Mouse (Mus musculus) c-Kit-positive CD71-positive TER-119-negative erythroid progenitor cells, embryonic 14.5 days (primary cell): ENCODE measurements around the gene Ccsap.

Experiments
- DNase-seq: peaks from one replicate; pipeline ENCODE4 v3.0.0-alpha.2; 2013; ENCODE audit warnings: low read depth

Ccsap gene

DNA sequence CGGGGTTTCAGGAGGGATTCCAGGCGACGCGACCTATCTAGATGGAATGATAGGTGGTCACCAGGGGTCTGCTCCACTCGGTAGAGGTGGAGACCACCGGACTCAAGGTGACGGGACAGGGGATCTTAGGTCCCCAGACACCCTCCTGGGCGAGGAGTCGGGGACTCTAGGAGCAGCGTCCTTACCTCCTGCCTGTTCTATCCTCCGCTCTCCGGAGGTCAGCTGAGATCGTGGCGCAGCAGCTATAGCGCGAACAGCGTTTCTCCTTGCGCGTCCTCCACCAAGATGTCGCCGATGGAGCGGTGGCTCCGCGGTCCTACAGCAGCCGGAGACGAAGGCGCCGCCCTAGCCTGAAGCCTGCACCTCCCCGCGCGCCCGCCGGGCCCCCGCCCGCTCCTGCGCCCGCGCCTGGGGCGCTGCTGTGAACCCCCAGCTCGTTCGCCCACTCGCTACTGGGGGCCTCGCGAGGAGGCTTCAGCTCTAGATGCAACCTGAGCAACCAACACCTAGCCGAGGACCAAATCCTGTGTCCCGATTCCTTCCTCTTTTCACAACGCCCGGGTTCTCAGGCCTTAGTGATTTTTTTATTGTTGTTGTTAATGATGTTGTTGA, at the start of gene Ccsap:
Ccsap (minus strand) TSS at position 562 of the 612 bp plus-strand sequence.
- no peak for DNase-seq

- no peak for DNase-seq
Measured at GRCm38 (mm10) chr8:123907604-123908003, 47.6 kb upstream of the Ccsap start.

- no peak for DNase-seq
Measured at GRCm38 (mm10) chr8:123902653-123903052, 42.6 kb upstream of the Ccsap start.

DNA sequence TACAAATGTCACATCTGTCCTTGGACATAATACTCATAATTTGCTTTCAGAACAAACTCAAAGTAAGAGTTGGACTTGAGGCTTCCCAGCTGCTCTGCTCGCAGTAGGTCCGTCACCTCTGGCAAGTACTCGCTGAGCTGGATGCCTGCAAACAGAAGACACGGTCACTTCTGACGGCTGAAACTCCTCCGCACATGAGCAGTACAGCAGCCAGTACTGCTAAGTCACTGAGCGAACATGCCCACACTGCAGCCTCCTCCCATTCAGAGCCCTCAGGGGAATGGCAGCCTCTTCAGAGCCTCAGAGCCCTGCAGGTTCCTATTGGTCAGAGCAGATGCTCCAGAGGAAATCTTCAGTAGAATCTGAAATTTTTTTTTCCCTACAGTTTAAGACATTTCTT, 39.4 kb upstream of the Ccsap start:
- no peak for DNase-seq

DNA sequence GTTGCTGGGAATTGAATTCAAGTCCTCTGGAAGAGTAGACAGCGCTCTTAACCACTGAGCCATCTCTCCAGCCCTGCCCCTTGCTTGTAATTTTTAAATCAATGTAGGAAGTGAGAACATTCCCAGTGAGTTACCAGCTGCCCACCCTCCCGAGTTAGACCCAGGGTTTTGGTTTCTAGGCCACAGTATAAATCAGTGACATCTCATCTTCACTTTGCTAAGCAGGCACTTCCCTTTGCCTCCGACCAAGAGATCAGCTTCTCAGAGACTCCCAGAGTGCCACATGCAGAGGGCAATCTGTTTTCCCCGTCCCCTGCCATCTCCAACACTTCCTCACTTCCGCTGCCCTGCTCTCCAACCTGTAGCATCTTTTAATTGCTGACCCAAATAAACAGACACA, 38.6 kb upstream of the Ccsap start:
- no peak for DNase-seq

DNA sequence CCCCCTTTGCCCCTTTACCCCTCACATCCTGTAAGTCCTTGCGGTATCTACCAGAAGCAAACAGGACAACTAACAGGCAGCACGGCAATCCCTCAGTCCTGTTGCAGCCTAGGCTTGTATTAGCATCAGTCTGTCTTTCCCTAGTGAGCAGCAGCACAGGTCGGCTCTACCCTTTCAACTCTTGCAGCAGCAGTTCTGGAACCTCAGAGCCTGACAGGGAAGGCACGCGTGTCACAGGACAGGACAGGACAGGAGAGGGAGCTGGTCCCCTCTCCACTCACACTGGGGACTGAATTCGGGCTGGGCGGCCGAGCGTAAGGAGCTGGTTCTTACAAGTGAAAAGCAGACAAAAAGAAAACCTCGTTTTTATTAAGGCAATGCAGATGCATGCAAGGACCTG, 36.8 kb upstream of the Ccsap start:
- no peak for DNase-seq

DNA sequence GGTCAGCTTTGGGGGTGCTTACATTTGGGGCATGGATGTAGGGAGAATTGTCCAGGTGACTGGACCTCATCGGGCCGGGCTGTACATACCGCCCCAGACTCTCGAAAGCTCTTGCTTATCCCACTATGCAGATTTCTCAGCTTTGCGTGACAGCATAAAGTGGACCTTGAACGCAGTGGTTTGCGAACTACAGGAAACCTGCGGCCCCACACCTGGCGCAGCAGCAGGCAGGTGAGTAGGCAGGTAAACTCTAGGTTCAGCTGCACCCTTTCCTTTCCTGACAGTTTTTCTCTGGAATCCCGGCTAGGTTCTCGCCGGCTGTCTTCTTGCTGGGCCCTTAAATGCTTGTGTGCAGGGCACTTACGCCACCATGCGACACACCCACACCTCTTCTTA, 36.4 kb upstream of the Ccsap start:
- no peak for DNase-seq

DNA sequence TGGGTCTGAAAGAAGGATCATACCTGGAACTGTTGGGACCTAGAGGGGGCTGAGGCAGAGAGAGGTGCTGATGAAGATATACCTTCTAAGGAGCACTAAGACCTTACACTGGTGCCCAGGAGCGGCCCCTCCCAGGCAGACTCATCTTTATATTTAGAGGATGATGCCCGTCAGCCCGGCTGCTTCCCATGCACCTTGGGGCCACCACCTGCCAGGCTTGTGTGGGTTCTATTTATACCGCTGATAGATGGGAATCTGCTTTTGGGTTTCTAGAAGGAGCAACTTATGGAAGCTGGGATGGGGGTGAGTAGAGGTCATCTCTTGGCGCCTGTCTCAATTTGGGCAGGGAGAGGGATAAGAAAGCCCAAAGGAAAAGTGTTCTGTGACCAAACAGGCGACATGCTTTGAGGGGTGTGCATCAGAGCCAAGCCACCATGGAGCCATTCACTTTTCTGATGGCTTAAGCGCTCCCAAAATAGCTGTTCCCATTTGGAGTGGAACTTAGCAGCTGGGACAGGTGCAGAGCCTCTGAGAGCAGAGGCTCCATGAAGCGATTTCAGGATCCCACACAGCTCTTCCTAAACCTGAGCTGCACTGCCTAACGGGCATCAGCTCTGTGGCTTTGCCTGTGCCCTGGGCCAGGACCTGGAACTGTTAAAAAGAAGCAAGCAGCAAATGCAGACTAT, 35.8 kb upstream of the Ccsap start:
- no peak for DNase-seq

DNA sequence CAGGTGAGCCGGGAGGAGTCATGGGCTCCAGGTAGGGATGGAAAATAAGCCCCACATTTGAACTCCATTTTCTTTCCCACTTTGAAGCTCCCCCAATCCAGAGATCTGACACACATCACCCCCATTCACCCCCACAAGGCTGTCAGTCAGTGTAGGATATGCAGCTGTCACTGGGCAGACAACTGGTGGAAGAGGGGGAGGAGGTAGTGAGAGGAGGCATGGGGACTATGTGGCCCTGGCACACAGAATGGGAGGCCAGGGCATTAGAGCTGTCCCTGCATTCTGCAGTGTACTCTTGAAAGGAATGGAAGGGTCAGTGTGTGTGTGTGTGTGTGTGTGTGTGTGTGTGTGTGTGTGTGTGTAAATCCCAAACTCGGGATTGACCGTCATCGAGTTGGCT, 35.2 kb upstream of the Ccsap start:
- no peak for DNase-seq

- DNase-seq = no peak
Measured at GRCm38 (mm10) chr8:123894502-123895097, 34.6 kb upstream of the Ccsap start, which contains the start of gene Acta1. Acta1 (minus strand) TSS chr8:123894751.

DNA sequence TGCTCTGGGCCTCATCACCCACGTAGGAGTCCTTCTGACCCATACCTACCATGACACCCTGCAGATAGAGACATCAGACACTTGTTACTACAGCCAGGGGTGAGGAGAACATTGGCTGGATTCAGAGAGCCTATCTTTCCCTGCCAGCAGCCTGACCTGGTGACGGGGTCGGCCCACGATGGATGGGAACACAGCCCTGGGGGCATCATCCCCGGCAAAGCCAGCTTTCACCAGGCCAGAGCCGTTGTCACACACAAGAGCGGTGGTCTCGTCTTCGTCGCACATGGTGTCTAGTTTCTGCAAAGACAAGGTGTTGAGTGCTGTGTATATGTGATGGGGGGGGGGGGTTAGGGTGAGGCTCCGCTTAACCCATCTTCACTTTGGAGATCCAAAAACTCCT, 33.4 kb upstream of the Ccsap start:
- no peak for DNase-seq

GRCm38 (mm10) chr8:123892586-123893155, 32.7 kb upstream of the Ccsap start:
- no peak for DNase-seq

GRCm38 (mm10) chr8:123891883-123892585, 32.0 kb upstream of the Ccsap start:
- DNase-seq = no peak

DNA sequence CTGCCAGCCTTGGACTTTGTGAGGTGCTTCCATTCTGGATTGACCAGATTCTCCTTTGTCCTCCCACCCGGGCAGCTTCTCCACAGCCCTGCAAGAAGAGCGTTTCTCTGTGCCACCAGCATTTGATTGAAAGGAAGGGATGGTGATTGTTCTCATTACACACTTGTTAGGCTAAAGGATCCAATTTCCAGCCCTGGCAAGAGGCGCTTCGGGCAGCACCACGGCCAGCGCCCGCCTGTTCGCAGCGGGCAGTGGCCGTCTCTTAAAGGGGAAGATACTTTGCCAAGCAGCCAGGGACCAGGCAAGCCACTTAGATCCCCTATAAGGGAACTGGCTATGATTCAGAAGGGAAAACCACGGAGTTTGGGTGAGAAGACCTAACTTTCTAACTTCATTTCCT, 31.3 kb upstream of the Ccsap start:
- DNase-seq = peak; percentile 14

- DNase-seq = no peak
Measured at GRCm38 (mm10) chr8:123889797-123890196, 29.8 kb upstream of the Ccsap start.

GRCm38 (mm10) chr8:123887956-123888355, 27.9 kb upstream of the Ccsap start:
- DNase-seq = no peak

- no peak for DNase-seq
Measured at GRCm38 (mm10) chr8:123887163-123887562, 27.2 kb upstream of the Ccsap start.

- DNase-seq = no peak
Measured at GRCm38 (mm10) chr8:123884721-123885565, 24.9 kb upstream of the Ccsap start.

- no peak for DNase-seq
Measured at GRCm38 (mm10) chr8:123883094-123883493, 23.1 kb upstream of the Ccsap start.

- DNase-seq = no peak
Measured at GRCm38 (mm10) chr8:123882412-123882811, 22.4 kb upstream of the Ccsap start.

DNA sequence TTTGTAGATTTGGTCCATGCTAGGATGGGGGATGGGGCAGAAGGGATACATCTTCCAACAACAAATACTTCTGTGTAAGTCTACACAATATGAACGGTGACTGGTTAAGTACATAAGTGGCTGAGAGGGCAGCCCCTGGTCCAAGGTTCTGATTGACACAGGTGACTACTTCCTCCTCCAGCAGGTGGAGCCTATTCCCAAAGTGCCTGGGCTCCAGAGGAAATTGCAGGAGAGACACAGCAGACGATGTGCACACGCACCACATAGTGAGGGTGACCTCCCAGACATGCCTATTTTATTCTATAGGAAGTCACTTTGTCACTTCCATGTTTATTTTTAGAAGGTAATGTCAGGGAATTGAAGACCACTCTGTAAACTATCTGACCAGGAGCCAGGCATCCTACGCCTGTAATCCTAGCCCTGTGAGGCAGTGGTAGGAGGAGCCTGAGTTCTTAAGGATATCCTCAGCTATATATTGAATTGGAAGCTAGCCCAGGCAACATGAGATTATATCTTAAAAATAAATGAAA, 20.9 kb upstream of the Ccsap start:
- DNase-seq = no peak
